Mouse (Mus musculus) heart, postnatal 0 days (tissue): ENCODE data around the gene Ooep.

Experiments
- CTCF ChIP-seq: IDR thresholded peaks from 2 replicates; pipeline ENCODE4 v1.5.1; 2016; ENCODE audit warnings: antibody characterized with exemption, control low read depth, low read depth
- EP300 ChIP-seq: IDR thresholded peaks from 2 replicates; pipeline ENCODE4 v1.6.1; 2016; ENCODE audit warnings: antibody characterized with exemption, low read depth

GRCm38 (mm10) chr9:78359750-78360483, 18.6 kb downstream of the Ooep start:
- TF ChIP-seq CTCF (no peak), EP300 (no peak)
